Mouse (Mus musculus): ENCODE data around the gene Cd9. TPM values are rescaled to one million over a fixed set of nuclear protein-coding genes. Genes with fewer than 3 reads are reported as not detected.

The Cd9 gene
- polyA plus RNA-seq, 1 experiment from 2014 or later: 52.3 TPM

GRCm38 (mm10) chr6:125447660-125448059, 46.9 kb downstream of the Cd9 start:
- H3K4me1 ChIP-seq: no peaks in the 10 kb centered on the region
- H3K4me3 ChIP-seq: no peak overlapping the region
- H3K9me3 ChIP-seq (replicated peaks): no peaks in the 10 kb centered on the region; the same call in 1 of the 2 replicates
- H3K9ac ChIP-seq: no peak overlapping the region
- no peak overlapping the region for H3K4me2 ChIP-seq
- no peak for ATAC-seq
- H3K36me3 ChIP-seq (ENCODE audit: poor library complexity, severe bottlenecking): no peaks in the 10 kb centered on the region
- H3K27me3 ChIP-seq: no peaks in the 10 kb centered on the region
- 40% methylated on average over 2 of the region's 2 CpGs for WGBS
- H3K27ac ChIP-seq: no peak overlapping the region

GRCm38 (mm10) chr6:125447205-125447604, 47.4 kb downstream of the Cd9 start:
- H3K9ac ChIP-seq: no peak overlapping the region
- no peaks in the 10 kb centered on the region for H3K36me3 ChIP-seq (ENCODE audit: poor library complexity, severe bottlenecking)
- H3K4me3 ChIP-seq: no peak overlapping the region
- H3K27ac ChIP-seq: no peak overlapping the region
- no peak for ATAC-seq
- H3K4me1 ChIP-seq: no peaks in the 10 kb centered on the region
- 54% methylated on average over 4 of the region's 4 CpGs for WGBS
- no peak overlapping the region for H3K4me2 ChIP-seq
- no peaks in the 10 kb centered on the region; the same call in 1 of the 2 replicates for H3K9me3 ChIP-seq (replicated peaks)
- no peaks in the 10 kb centered on the region for H3K27me3 ChIP-seq

GRCm38 (mm10) chr6:125445381-125445780, 49.2 kb downstream of the Cd9 start:
- no peak overlapping the region for H3K9ac ChIP-seq
- no peak overlapping the region for H3K4me3 ChIP-seq
- H3K27me3 ChIP-seq: no peaks in the 10 kb centered on the region
- no peaks in the 10 kb centered on the region for H3K36me3 ChIP-seq (ENCODE audit: poor library complexity, severe bottlenecking)
- ATAC-seq: no peak
- 81% methylated on average over 6 of the region's 6 CpGs for WGBS
- H3K9me3 ChIP-seq (replicated peaks): no peaks in the 10 kb centered on the region
- H3K4me2 ChIP-seq: no peak overlapping the region
- no peaks in the 10 kb centered on the region for H3K4me1 ChIP-seq
- no peak overlapping the region for H3K27ac ChIP-seq

- Histone ChIP-seq H3K27ac (no peak overlapping the region), H3K9me3 (replicated peaks) (no peaks in the 10 kb centered on the region), H3K27me3 (no peaks in the 10 kb centered on the region), H3K9ac (no peak overlapping the region), H3K4me3 (no peak overlapping the region), H3K4me1 (no peaks in the 10 kb centered on the region), H3K4me2 (no peak overlapping the region), H3K36me3 (ENCODE audit: poor library complexity, severe bottlenecking) (no peaks in the 10 kb centered on the region)
- 62% methylated on average over 10 of the region's 10 CpGs for WGBS
- ATAC-seq: no peak
Observed at GRCm38 (mm10) chr6:125442591-125442990, 52.0 kb downstream of the Cd9 start.

- Histone ChIP-seq H3K9ac (no peak overlapping the region), H3K9me3 (replicated peaks) (no peaks in the 10 kb centered on the region), H3K36me3 (ENCODE audit: poor library complexity, severe bottlenecking) (no peaks in the 10 kb centered on the region), H3K4me3 (no peak overlapping the region), H3K4me1 (no peaks in the 10 kb centered on the region), H3K27me3 (no peaks in the 10 kb centered on the region), H3K27ac (no peak overlapping the region), H3K4me2 (no peak overlapping the region)
- WGBS: 86% methylated on average over 3 of the region's 3 CpGs
- ATAC-seq: no peak
Observed at GRCm38 (mm10) chr6:125436753-125437152, 57.8 kb downstream of the Cd9 start.

GRCm38 (mm10) chr6:125434735-125435518, 59.7 kb downstream of the Cd9 start:
- no peak overlapping the region for H3K4me2 ChIP-seq
- no peaks in the 10 kb centered on the region for H3K27me3 ChIP-seq
- no peaks in the 10 kb centered on the region for H3K36me3 ChIP-seq (ENCODE audit: poor library complexity, severe bottlenecking)
- no peaks in the 10 kb centered on the region for H3K9me3 ChIP-seq (replicated peaks)
- no peaks in the 10 kb centered on the region for H3K4me1 ChIP-seq
- no peak for ATAC-seq
- no peak overlapping the region for H3K4me3 ChIP-seq
- WGBS: 44% methylated on average over 5 of the region's 5 CpGs
- no peak overlapping the region for H3K27ac ChIP-seq
- no peak overlapping the region for H3K9ac ChIP-seq

GRCm38 (mm10) chr6:125433704-125434447, 60.7 kb downstream of the Cd9 start:
- H3K27ac ChIP-seq: no peak overlapping the region
- WGBS: 78% methylated on average over 6 of the region's 6 CpGs
- H3K9me3 ChIP-seq (replicated peaks): no peaks in the 10 kb centered on the region
- no peaks in the 10 kb centered on the region for H3K4me1 ChIP-seq
- no peak overlapping the region for H3K4me3 ChIP-seq
- no peak overlapping the region for H3K4me2 ChIP-seq
- H3K27me3 ChIP-seq: no peaks in the 10 kb centered on the region
- no peaks in the 10 kb centered on the region for H3K36me3 ChIP-seq (ENCODE audit: poor library complexity, severe bottlenecking)
- H3K9ac ChIP-seq: no peak overlapping the region
- ATAC-seq: no peak

- H3K4me1 ChIP-seq: no peaks in the 10 kb centered on the region
- H3K4me3 ChIP-seq: no peak overlapping the region
- 43% methylated on average over 3 of the region's 3 CpGs for WGBS
- ATAC-seq: no peak
- H3K4me2 ChIP-seq: no peak overlapping the region
- no peak overlapping the region for H3K9ac ChIP-seq
- H3K27me3 ChIP-seq: no peaks in the 10 kb centered on the region
- no peak overlapping the region for H3K27ac ChIP-seq
- no peaks in the 10 kb centered on the region for H3K9me3 ChIP-seq (replicated peaks)
- H3K36me3 ChIP-seq (ENCODE audit: poor library complexity, severe bottlenecking): no peaks in the 10 kb centered on the region
Observed at GRCm38 (mm10) chr6:125433257-125433656, 61.3 kb downstream of the Cd9 start.

- no peaks in the 10 kb centered on the region for H3K36me3 ChIP-seq (ENCODE audit: poor library complexity, severe bottlenecking)
- H3K9me3 ChIP-seq (replicated peaks): no peaks in the 10 kb centered on the region
- H3K4me2 ChIP-seq: no peak overlapping the region
- 87% methylated on average over 7 of the region's 7 CpGs for WGBS
- no peak overlapping the region for H3K27ac ChIP-seq
- no peaks in the 10 kb centered on the region for H3K27me3 ChIP-seq
- no peak overlapping the region for H3K9ac ChIP-seq
- no peaks in the 10 kb centered on the region for H3K4me1 ChIP-seq
- H3K4me3 ChIP-seq: no peak overlapping the region
- no peak for ATAC-seq
Observed at GRCm38 (mm10) chr6:125432522-125432921, 62.1 kb downstream of the Cd9 start.

- no peaks in the 10 kb centered on the region for H3K9me3 ChIP-seq (replicated peaks)
- no peaks in the 10 kb centered on the region for H3K27me3 ChIP-seq
- H3K4me2 ChIP-seq: no peak overlapping the region
- ATAC-seq: no peak
- no peak overlapping the region for H3K9ac ChIP-seq
- 56% methylated on average over 3 of the region's 3 CpGs for WGBS
- peaks cover 4% of the 10 kb centered on the region; the same call in 1 of the 2 replicates for H3K4me1 ChIP-seq
- no peak overlapping the region for H3K4me3 ChIP-seq
- H3K36me3 ChIP-seq (ENCODE audit: poor library complexity, severe bottlenecking): no peaks in the 10 kb centered on the region
- H3K27ac ChIP-seq: no peak overlapping the region
Observed at GRCm38 (mm10) chr6:125430982-125431381, 63.6 kb downstream of the Cd9 start.

- Histone ChIP-seq H3K4me1 (peaks cover 4% of the 10 kb centered on the region; the same call in 1 of the 2 replicates), H3K4me2 (no peak overlapping the region), H3K27me3 (no peaks in the 10 kb centered on the region), H3K4me3 (no peak overlapping the region), H3K36me3 (ENCODE audit: poor library complexity, severe bottlenecking) (no peaks in the 10 kb centered on the region), H3K27ac (no peak overlapping the region), H3K9me3 (replicated peaks) (no peaks in the 10 kb centered on the region), H3K9ac (no peak overlapping the region)
- no peak for ATAC-seq
- WGBS: 7% methylated on average over 14 of the region's 14 CpGs
Observed at GRCm38 (mm10) chr6:125430358-125430958, 64.1 kb downstream of the Cd9 start.

GRCm38 (mm10) chr6:125429741-125430140, 64.8 kb downstream of the Cd9 start:
- no peak for ATAC-seq
- 89% methylated on average over 6 of the region's 6 CpGs for WGBS
- Histone ChIP-seq H3K27ac (no peak overlapping the region), H3K9ac (no peak overlapping the region), H3K36me3 (ENCODE audit: poor library complexity, severe bottlenecking) (no peaks in the 10 kb centered on the region), H3K4me3 (no peak overlapping the region), H3K9me3 (replicated peaks) (no peaks in the 10 kb centered on the region), H3K27me3 (no peaks in the 10 kb centered on the region), H3K4me1 (peaks cover 4% of the 10 kb centered on the region; the same call in 1 of the 2 replicates), H3K4me2 (no peak overlapping the region)
